Mouse (Mus musculus): ENCODE data around the gene Rbm33. TPM values are rescaled to one million over a fixed set of nuclear protein-coding genes. Genes with fewer than 3 reads are reported as not detected.

Rbm33 gene
- polyA plus RNA-seq, 1 experiment from 2014 or later: 10.5 TPM

DNA sequence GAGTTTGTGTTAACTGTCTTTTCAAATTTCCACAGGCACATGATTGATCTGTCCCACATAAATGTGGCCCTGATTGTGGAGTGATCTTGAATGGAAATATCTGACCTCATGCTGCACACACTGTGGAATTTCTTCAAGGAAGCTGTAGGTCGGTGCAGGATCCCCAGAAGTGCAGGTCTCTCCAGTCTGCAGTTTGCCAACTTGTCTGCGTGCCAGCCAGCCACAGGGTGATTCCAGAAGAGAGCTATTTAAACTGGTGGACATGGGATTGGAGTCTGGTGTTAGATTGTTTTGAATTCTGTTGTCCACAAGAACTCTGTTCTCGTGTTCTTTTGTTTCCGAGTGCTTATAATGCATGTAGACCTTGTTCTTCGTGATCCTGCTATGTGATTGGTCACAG is 96.6 kb downstream of the Rbm33 start:
- H3K27ac ChIP-seq (ENCODE audit: low read depth, low read length): no peak overlapping the region
- no peaks in the 10 kb centered on the region for H3K4me1 ChIP-seq (ENCODE audit: control insufficient read depth, insufficient read depth, low read depth, low read length)
- H3K9ac ChIP-seq (ENCODE audit: low read depth, low read length): no peak overlapping the region
- ATAC-seq: no peak
- H3K4me2 ChIP-seq (ENCODE audit: low read length): no peak overlapping the region
- WGBS: 89% methylated on average over 5 of the region's 5 CpGs
- H3K9me3 ChIP-seq (ENCODE audit: control insufficient read depth, low read length): no peaks in the 10 kb centered on the region
- H3K36me3 ChIP-seq (ENCODE audit: control insufficient read depth, insufficient read depth, low read length): peaks cover 29% of the 10 kb centered on the region
- no peak overlapping the region for H3K4me3 ChIP-seq (ENCODE audit: low read length)
- no peaks in the 10 kb centered on the region for H3K27me3 ChIP-seq (replicated peaks; ENCODE audit: control insufficient read depth, insufficient read depth, low read length)

DNA sequence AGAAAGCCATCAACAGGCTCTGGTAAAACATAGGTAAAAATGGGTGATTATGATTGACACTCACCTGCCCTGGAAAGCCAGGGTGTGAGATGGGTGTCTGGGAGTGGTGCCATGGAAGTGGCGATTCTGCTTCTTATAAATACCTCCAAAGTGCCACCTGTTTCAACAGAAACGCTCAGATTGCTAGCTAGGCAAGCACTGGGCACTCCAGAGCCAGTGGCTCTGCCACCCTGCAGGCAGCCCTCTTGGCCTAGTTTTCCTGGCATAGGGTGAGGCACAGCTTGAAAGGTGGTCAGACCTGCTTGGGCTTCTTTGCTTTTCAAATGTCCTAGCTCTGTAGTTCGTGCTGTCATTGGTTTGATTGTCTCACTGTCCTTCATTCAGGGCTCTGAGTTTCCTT is 97.2 kb downstream of the Rbm33 start:
- Histone ChIP-seq H3K9me3 (ENCODE audit: control insufficient read depth, low read length) (no peaks in the 10 kb centered on the region), H3K27me3 (replicated peaks; ENCODE audit: control insufficient read depth, insufficient read depth, low read length) (no peaks in the 10 kb centered on the region), H3K4me3 (ENCODE audit: low read length) (no peak overlapping the region), H3K4me1 (ENCODE audit: control insufficient read depth, insufficient read depth, low read depth, low read length) (no peaks in the 10 kb centered on the region), H3K4me2 (ENCODE audit: low read length) (no peak overlapping the region), H3K9ac (ENCODE audit: low read depth, low read length) (no peak overlapping the region), H3K27ac (ENCODE audit: low read depth, low read length) (no peak overlapping the region), H3K36me3 (ENCODE audit: control insufficient read depth, insufficient read depth, low read length) (peaks cover 33% of the 10 kb centered on the region)
- WGBS: 98% methylated on average over 3 of the region's 3 CpGs
- ATAC-seq: no peak

DNA sequence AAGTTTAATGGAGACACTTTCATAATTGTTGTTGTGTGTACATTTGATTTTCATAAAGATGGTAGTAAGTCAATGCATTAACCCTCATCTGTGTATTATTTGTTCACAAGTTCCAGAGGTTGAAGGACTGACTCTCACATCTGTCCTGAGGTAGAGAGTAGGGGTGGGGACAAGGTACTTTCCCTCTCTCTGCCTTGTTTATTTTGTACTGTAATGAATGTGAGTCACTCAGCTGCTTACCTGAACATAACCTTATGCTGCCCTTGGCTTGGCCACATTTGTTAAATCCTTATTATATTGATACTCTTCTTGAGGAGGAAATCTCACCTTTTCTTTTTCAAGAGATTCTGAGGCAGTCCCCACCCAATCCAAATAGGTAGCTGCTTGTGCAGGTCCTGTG is 99.1 kb downstream of the Rbm33 start:
- Histone ChIP-seq H3K27ac (ENCODE audit: low read depth, low read length) (no peak overlapping the region), H3K36me3 (ENCODE audit: control insufficient read depth, insufficient read depth, low read length) (peaks cover 35% of the 10 kb centered on the region), H3K9me3 (ENCODE audit: control insufficient read depth, low read length) (no peaks in the 10 kb centered on the region), H3K4me3 (ENCODE audit: low read length) (no peak overlapping the region), H3K27me3 (replicated peaks; ENCODE audit: control insufficient read depth, insufficient read depth, low read length) (no peaks in the 10 kb centered on the region), H3K4me2 (ENCODE audit: low read length) (no peak overlapping the region), H3K4me1 (ENCODE audit: control insufficient read depth, insufficient read depth, low read depth, low read length) (no peaks in the 10 kb centered on the region), H3K9ac (ENCODE audit: low read depth, low read length) (no peak overlapping the region)
- no peak for ATAC-seq

DNA sequence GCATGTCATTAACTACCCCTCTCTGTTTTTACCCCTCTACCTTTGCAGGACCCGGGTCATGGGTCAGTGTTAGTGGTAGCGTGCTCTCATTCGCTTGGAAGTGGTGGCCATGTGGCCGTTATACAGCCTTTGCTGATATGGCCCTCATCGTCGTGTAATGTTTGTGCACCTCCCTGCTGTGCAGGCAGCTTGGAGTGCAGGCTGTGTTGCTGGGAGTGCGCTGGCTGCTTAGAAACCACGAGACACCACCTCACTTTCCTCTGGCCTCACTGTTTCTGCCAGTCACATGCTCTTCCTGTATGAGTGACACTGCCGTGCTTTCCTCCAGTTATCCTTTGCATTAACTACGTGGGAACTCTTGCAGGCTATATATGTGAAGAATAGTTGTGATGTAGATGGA is 101.8 kb downstream of the Rbm33 start:
- ATAC-seq: no peak
- Histone ChIP-seq H3K36me3 (ENCODE audit: control insufficient read depth, insufficient read depth, low read length) (peaks cover 27% of the 10 kb centered on the region), H3K9me3 (ENCODE audit: control insufficient read depth, low read length) (no peaks in the 10 kb centered on the region), H3K27ac (ENCODE audit: low read depth, low read length) (no peak overlapping the region), H3K27me3 (replicated peaks; ENCODE audit: control insufficient read depth, insufficient read depth, low read length) (no peaks in the 10 kb centered on the region), H3K9ac (ENCODE audit: low read depth, low read length) (no peak overlapping the region), H3K4me1 (ENCODE audit: control insufficient read depth, insufficient read depth, low read depth, low read length) (no peaks in the 10 kb centered on the region), H3K4me2 (ENCODE audit: low read length) (no peak overlapping the region), H3K4me3 (ENCODE audit: low read length) (no peak overlapping the region)
- 80% methylated on average over 10 of the region's 10 CpGs for WGBS

- 91% methylated on average over 12 of the region's 12 CpGs for WGBS
- H3K4me3 ChIP-seq (ENCODE audit: low read length): no peak overlapping the region
- peaks cover 19% of the 10 kb centered on the region for H3K36me3 ChIP-seq (ENCODE audit: control insufficient read depth, insufficient read depth, low read length)
- no peak for ATAC-seq
- no peak overlapping the region for H3K27ac ChIP-seq (ENCODE audit: low read depth, low read length)
- H3K4me2 ChIP-seq (ENCODE audit: low read length): no peak overlapping the region
- no peaks in the 10 kb centered on the region for H3K4me1 ChIP-seq (ENCODE audit: control insufficient read depth, insufficient read depth, low read depth, low read length)
- H3K9me3 ChIP-seq (ENCODE audit: control insufficient read depth, low read length): no peaks in the 10 kb centered on the region
- H3K27me3 ChIP-seq (replicated peaks; ENCODE audit: control insufficient read depth, insufficient read depth, low read length): no peaks in the 10 kb centered on the region
- H3K9ac ChIP-seq (ENCODE audit: low read depth, low read length): no peak overlapping the region
Observed at GRCm38 (mm10) chr5:28419640-28420265, 102.8 kb downstream of the Rbm33 start.

DNA sequence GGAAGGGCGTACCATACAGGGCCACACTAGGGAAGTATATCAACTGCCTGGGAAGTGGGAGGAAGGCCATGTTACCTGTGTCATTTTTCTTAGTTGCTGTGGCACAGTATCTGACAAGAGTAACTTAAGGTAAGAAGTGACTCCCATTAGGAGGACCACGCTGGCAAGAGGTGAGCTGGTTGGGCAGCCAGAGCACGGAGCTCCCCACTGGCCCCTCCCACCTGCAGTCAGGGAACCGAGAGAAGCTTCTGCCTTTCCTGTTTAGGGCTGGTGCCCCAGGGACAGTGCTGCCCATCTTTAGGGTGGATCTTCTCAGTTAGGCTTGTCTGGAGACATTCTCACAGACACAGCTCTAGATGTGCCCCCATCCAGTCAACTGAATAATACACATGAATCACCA is 106.9 kb downstream of the Rbm33 start:
- WGBS: 61% methylated on average over 4 of the region's 4 CpGs
- H3K9ac ChIP-seq (ENCODE audit: low read depth, low read length): no peak overlapping the region
- no peaks in the 10 kb centered on the region for H3K4me1 ChIP-seq (ENCODE audit: control insufficient read depth, insufficient read depth, low read depth, low read length)
- no peak overlapping the region for H3K4me2 ChIP-seq (ENCODE audit: low read length)
- no peak overlapping the region for H3K27ac ChIP-seq (ENCODE audit: low read depth, low read length)
- no peaks in the 10 kb centered on the region for H3K27me3 ChIP-seq (replicated peaks; ENCODE audit: control insufficient read depth, insufficient read depth, low read length)
- ATAC-seq: no peak
- H3K9me3 ChIP-seq (ENCODE audit: control insufficient read depth, low read length): no peaks in the 10 kb centered on the region
- H3K36me3 ChIP-seq (ENCODE audit: control insufficient read depth, insufficient read depth, low read length): peaks cover 4% of the 10 kb centered on the region
- no peak overlapping the region for H3K4me3 ChIP-seq (ENCODE audit: low read length)

GRCm38 (mm10) chr5:28425926-28426325 is 109.0 kb downstream of the Rbm33 start:
- ATAC-seq: no peak
- Histone ChIP-seq H3K4me1 (ENCODE audit: control insufficient read depth, insufficient read depth, low read depth, low read length) (no peaks in the 10 kb centered on the region), H3K4me2 (ENCODE audit: low read length) (no peak overlapping the region), H3K27me3 (replicated peaks; ENCODE audit: control insufficient read depth, insufficient read depth, low read length) (no peaks in the 10 kb centered on the region), H3K36me3 (ENCODE audit: control insufficient read depth, insufficient read depth, low read length) (no peaks in the 10 kb centered on the region), H3K4me3 (ENCODE audit: low read length) (no peak overlapping the region), H3K9me3 (ENCODE audit: control insufficient read depth, low read length) (no peaks in the 10 kb centered on the region), H3K27ac (ENCODE audit: low read depth, low read length) (no peak overlapping the region), H3K9ac (ENCODE audit: low read depth, low read length) (no peak overlapping the region)
- WGBS: 90% methylated on average over 9 of the region's 9 CpGs

DNA sequence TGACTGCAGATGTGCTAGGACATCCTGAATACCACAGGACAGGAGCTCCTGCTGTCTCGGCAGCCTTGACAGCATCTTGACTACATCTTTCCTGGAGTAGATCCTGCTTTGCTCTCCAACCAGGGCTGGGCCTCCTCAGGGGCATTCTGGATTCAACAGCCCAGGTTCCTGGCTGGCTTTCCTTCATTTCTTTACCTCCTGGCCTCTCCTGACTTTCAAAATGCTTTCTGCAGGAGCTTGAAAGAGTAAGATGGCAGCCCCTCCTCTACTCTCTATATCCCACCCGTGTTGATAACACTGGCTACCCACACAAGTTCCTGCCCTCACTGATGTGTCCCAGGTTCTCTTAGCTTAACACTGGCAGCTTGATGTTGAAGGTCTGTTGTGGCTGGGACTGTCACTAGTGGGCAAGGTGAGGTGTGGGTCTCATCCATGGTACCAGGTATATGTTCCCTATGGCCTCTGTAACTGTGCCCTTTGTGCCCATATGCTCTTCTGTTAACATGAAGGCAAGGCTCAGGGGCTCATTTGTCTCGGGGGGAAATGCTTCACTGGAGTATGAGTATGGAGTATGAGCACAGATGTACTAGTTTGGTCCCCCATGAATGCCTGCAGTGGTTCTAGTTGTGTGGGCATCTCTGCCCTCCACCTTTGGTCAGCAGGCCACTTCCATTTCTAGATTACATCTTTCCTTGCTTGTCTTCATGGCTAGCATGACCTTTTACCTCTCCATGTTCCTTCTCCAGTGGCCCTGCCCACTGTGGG is 133.4 kb downstream of the Rbm33 start:
- Histone ChIP-seq H3K4me2 (ENCODE audit: low read length) (no peak overlapping the region), H3K27me3 (replicated peaks; ENCODE audit: control insufficient read depth, insufficient read depth, low read length) (0 out of 2 replicates have a peak, but pooled peaks cover 2% of the 10 kb centered on the region), H3K27ac (ENCODE audit: low read depth, low read length) (no peak overlapping the region), H3K36me3 (ENCODE audit: control insufficient read depth, insufficient read depth, low read length) (no peaks in the 10 kb centered on the region), H3K4me3 (ENCODE audit: low read length) (no peak overlapping the region), H3K4me1 (ENCODE audit: control insufficient read depth, insufficient read depth, low read depth, low read length) (no peaks in the 10 kb centered on the region), H3K9ac (ENCODE audit: low read depth, low read length) (no peak overlapping the region), H3K9me3 (ENCODE audit: control insufficient read depth, low read length) (no peaks in the 10 kb centered on the region)
- ATAC-seq: no peak
- 48% methylated on average over 3 of the region's 3 CpGs for WGBS

DNA sequence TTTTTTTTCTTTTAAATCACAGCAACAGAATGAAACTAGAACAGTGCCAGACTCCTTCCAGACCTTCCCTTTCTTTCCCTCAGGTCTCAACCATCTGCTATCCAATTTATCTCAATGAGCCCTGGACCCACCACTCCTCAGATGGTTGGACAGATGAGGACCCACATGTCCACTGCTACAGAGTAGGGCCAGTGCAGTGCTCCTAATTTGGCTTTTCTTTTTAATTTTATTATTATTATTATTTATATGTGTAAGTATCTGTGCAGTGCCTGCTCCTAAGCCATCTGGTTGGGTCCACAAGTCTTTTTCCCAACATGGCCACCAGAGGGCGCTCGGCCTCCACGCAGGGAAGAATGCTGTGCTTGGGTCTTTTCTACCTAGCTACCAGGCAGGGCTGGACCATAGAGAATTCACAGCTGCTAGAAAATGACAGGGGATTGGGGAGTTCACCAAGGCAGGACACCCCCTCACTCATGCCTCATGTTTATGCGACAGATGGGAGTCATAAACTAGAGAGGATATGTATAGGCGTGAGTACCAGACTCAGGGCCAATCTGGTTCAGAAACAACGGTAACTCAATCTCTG is 134.2 kb downstream of the Rbm33 start:
- Histone ChIP-seq H3K4me1 (ENCODE audit: control insufficient read depth, insufficient read depth, low read depth, low read length) (no peaks in the 10 kb centered on the region), H3K4me3 (ENCODE audit: low read length) (no peak overlapping the region), H3K27ac (ENCODE audit: low read depth, low read length) (no peak overlapping the region), H3K4me2 (ENCODE audit: low read length) (no peak overlapping the region), H3K36me3 (ENCODE audit: control insufficient read depth, insufficient read depth, low read length) (no peaks in the 10 kb centered on the region), H3K9me3 (ENCODE audit: control insufficient read depth, low read length) (no peaks in the 10 kb centered on the region), H3K27me3 (replicated peaks; ENCODE audit: control insufficient read depth, insufficient read depth, low read length) (peaks cover 7% of the 10 kb centered on the region), H3K9ac (ENCODE audit: low read depth, low read length) (no peak overlapping the region)
- 33% methylated on average over 6 of the region's 6 CpGs for WGBS
- ATAC-seq: peak; percentile 91
